11 mouse cellular contexts compared by ENCODE assay signal in the genomic region with DNA sequence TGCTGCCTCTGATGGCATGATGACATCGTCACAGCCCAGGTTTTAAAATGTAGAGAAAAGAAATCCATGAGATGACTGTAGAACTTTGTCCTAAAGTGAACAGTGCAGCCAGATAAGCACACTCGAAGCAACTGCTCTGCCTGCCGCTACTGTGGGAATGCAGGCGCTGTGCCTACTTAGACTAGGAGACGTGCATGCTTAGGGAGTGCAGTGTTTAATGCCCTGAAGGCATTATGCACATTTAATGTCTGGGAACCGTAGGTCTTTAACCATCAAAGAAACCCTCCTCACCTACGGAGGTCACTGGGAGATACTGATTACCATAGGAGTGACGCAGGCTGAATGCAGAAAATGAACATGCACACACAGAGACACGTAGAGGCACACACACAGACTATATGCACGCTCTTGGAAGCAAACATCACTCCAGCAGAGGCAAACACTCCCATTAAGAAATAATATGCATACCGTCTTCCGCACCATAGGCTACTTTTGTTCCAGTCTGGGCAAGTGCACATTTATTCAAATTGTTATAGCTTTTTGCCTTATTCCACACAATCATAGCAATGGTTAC. TPM values are rescaled to one million over a fixed set of nuclear protein-coding genes. Genes with fewer than 3 reads are reported as not detected.
DNase-seq lines count a peak whose midpoint lies in the region; ATAC-seq and TF ChIP-seq lines count a peak whose summit lies in the region.
"Had no signal": no experiment of that assay in that cellular context is flagged by ENCODE, and none has a peak within 500 bp of the region (broad histone marks: within the 10 kb centered on the region; RNA-seq: fewer than 3 reads in every experiment).

No protein-coding gene starts in this region.

- no peaks in the 10 kb centered on the region for H3K4me1 ChIP-seq in kidney, postnatal 0 days (replicated peaks; ENCODE audit: insufficient read depth, low read length)
- H3K4me1 ChIP-seq in embryonic facial prominence, embryonic 15.5 days: no peaks in the 10 kb centered on the region
- peaks cover 5% of the 10 kb centered on the region; the same call in 1 of the 2 replicates for H3K4me1 ChIP-seq in hindbrain, embryonic 16.5 days (ENCODE audit: control insufficient read depth, insufficient read depth, low read depth, low read length)
- peaks cover 13% of the 10 kb centered on the region; the same call in 1 of the 2 replicates for H3K4me1 ChIP-seq in neural tube, embryonic 12.5 days

- H3K4me2 ChIP-seq in kidney, postnatal 0 days (ENCODE audit: low read length): 0 out of 2 replicates have a peak overlapping the region, but pooled peaks have one; percentile 13
- H3K4me2 ChIP-seq in embryonic facial prominence, embryonic 15.5 days (replicated peaks): peak overlapping the region; percentile 25; the same call in 1 of the 2 replicates
- peak overlapping the region; percentile 58 for H3K4me2 ChIP-seq in hindbrain, embryonic 16.5 days (ENCODE audit: low read length)
- H3K4me2 ChIP-seq in neural tube, embryonic 12.5 days (replicated peaks): peak overlapping the region; percentile 41
- H3K4me2 ChIP-seq: limb, embryonic 15.5 days had no signal

- no peak overlapping the region for H3K4me3 ChIP-seq in kidney, postnatal 0 days (replicated peaks; ENCODE audit: low read depth, low read length)
- no peak overlapping the region for H3K4me3 ChIP-seq in embryonic facial prominence, embryonic 15.5 days (replicated peaks)
- H3K4me3 ChIP-seq in hindbrain, embryonic 16.5 days (ENCODE audit: low read length): peak overlapping the region; percentile 19
- no peak overlapping the region for H3K4me3 ChIP-seq in neural tube, embryonic 12.5 days
- H3K4me3 ChIP-seq: limb, embryonic 15.5 days had no signal

- no peak for DNase-seq in kidney, postnatal 0 days (ENCODE audit: low spot score)
- no peak for DNase-seq in kidney, postnatal 14 days
- DNase-seq in T-cell, adult 2 months (ENCODE audit: low spot score): no peak
- no peak for DNase-seq in adrenal gland, adult 18-20 months (ENCODE audit: low spot score in 2 of 2)
- DNase-seq: kidney, adult 9 months; lung, postnatal 36 days had no signal

- no peaks in the 10 kb centered on the region for H3K27me3 ChIP-seq in kidney, postnatal 0 days (ENCODE audit: insufficient read depth, low read length)
- no peaks in the 10 kb centered on the region for H3K27me3 ChIP-seq in embryonic facial prominence, embryonic 15.5 days
- H3K27me3 ChIP-seq in hindbrain, embryonic 16.5 days (replicated peaks; ENCODE audit: control insufficient read depth, insufficient read depth, low read length): no peaks in the 10 kb centered on the region
- no peaks in the 10 kb centered on the region for H3K27me3 ChIP-seq in neural tube, embryonic 12.5 days (replicated peaks)
- H3K27me3 ChIP-seq: limb, embryonic 15.5 days had no signal

- ATAC-seq in kidney, postnatal 0 days (replicated peaks; ENCODE audit: low FRiP score, low read depth): no peak
- no peak for ATAC-seq in embryonic facial prominence, embryonic 15.5 days (ENCODE audit: insufficient number of reproducible peaks, low FRiP score, low TSS enrichment, low read depth)
- ATAC-seq in hindbrain, embryonic 16.5 days: peak; percentile 92
- ATAC-seq in neural tube, embryonic 12.5 days (ENCODE audit: low FRiP score, low read depth): peak; percentile 68
- no peak for ATAC-seq in erythroid progenitor cell, adult 5-6 weeks (replicated peaks; ENCODE audit: low FRiP score, poor library complexity, severe bottlenecking)

- no peak for TF ChIP-seq CTCF in kidney, postnatal 0 days (IDR thresholded peaks at IDR 0.05; ENCODE audit: low read depth)

- no peak overlapping the region for H3K27ac ChIP-seq in kidney, postnatal 0 days
- H3K27ac ChIP-seq in embryonic facial prominence, embryonic 15.5 days (replicated peaks): no peak overlapping the region
- H3K27ac ChIP-seq in hindbrain, embryonic 16.5 days (ENCODE audit: low read depth, low read length): no peak overlapping the region
- H3K27ac ChIP-seq in neural tube, embryonic 12.5 days: no peak overlapping the region
- H3K27ac ChIP-seq: limb, embryonic 15.5 days had no signal

- no peaks in the 10 kb centered on the region for H3K36me3 ChIP-seq in kidney, postnatal 0 days (ENCODE audit: insufficient read depth, low read length)
- no peaks in the 10 kb centered on the region for H3K36me3 ChIP-seq in embryonic facial prominence, embryonic 15.5 days
- H3K36me3 ChIP-seq in hindbrain, embryonic 16.5 days (ENCODE audit: control insufficient read depth, insufficient read depth, low read length): no peaks in the 10 kb centered on the region
- H3K36me3 ChIP-seq in neural tube, embryonic 12.5 days: no peaks in the 10 kb centered on the region
- H3K36me3 ChIP-seq: limb, embryonic 15.5 days had no signal

- 58% methylated on average over 12 of the region's 12 CpGs for WGBS in kidney, postnatal 0 days
- WGBS in embryonic facial prominence, embryonic 15.5 days: 43% methylated on average over 12 of the region's 12 CpGs
- 28% methylated on average over 12 of the region's 12 CpGs for WGBS in hindbrain, embryonic 16.5 days
- 38% methylated on average over 12 of the region's 12 CpGs for whole genome bisulfite sequencing in neural tube, embryonic 12.5 days

- H3K9ac ChIP-seq in kidney, postnatal 0 days (ENCODE audit: low read depth, low read length): no peak overlapping the region
- no peak overlapping the region for H3K9ac ChIP-seq in embryonic facial prominence, embryonic 15.5 days
- peak overlapping the region; percentile 59 for H3K9ac ChIP-seq in hindbrain, embryonic 16.5 days (ENCODE audit: low read depth, low read length)
- H3K9ac ChIP-seq in neural tube, embryonic 12.5 days: no peak overlapping the region
- H3K9ac ChIP-seq: limb, embryonic 15.5 days had no signal

- H3K9me3 ChIP-seq in kidney, postnatal 0 days (replicated peaks; ENCODE audit: low read length): no peaks in the 10 kb centered on the region
- H3K9me3 ChIP-seq in embryonic facial prominence, embryonic 15.5 days (replicated peaks): no peaks in the 10 kb centered on the region
- no peaks in the 10 kb centered on the region for H3K9me3 ChIP-seq in hindbrain, embryonic 16.5 days (ENCODE audit: control insufficient read depth, low read length)
- no peaks in the 10 kb centered on the region for H3K9me3 ChIP-seq in neural tube, embryonic 12.5 days
- H3K9me3 ChIP-seq: limb, embryonic 15.5 days had no signal

RNA-seq across cellular contexts. Expression of gene Plch1, which starts 48.1 kb away (rescaled TPM):
- 5.3 and 6.2 TPM in 2 replicates for polyA plus RNA-seq in kidney, postnatal 0 days (2015; fragmentation: Nextera tagmentation; extraction: Ambion mirVana)
- 2.4 and 2.7 TPM in 2 replicates for polyA plus RNA-seq in embryonic facial prominence, embryonic 15.5 days (2015; fragmentation: Nextera tagmentation; extraction: Ambion mirVana)
- polyA plus RNA-seq in hindbrain, embryonic 16.5 days (2015; fragmentation: Nextera tagmentation; extraction: Ambion mirVana): 4.4 and 7.4 TPM in 2 replicates
- polyA plus RNA-seq in neural tube, embryonic 12.5 days (2016; fragmentation: Nextera tagmentation; extraction: Ambion mirVana): 23.6 and 24.2 TPM in 2 replicates
- not detected in 2 replicates for total RNA-seq in erythroid progenitor cell, adult 5-6 weeks (2015; ENCODE audit: low replicate concordance)
- not detected in 2 replicates for total RNA-seq in erythroid progenitor cell, adult 5-6 weeks (2017; ENCODE audit: low replicate concordance)
- total RNA-seq in adrenal gland, adult 18-20 months (2021): under 1 TPM in 1 of 2 experiments, not detected in 1; 0.06 TPM

Comparison
In these comparisons a context has a peak if more than half of its experiments do, and no peak if none do; other contexts are left out.
1. ATAC-seq: peak in hindbrain, embryonic 16.5 days (single experiment) and neural tube, embryonic 12.5 days (single experiment); none in kidney, postnatal 0 days (single experiment), embryonic facial prominence, embryonic 15.5 days (single experiment) and erythroid progenitor cell, adult 5-6 weeks (single experiment).
2. Peak in every context shown above with its lines, with median percentiles within 50 percentile points of each other: H3K4me2 ChIP-seq.